Mouse (Mus musculus) heart, embryonic 14.5 days (tissue): ENCODE results near the gene Casz1. TPM values are rescaled to one million over a fixed set of nuclear protein-coding genes. Genes with fewer than 3 reads are reported as not detected.

Source experiments
- ATAC-seq: fragments of 200-750 bp; cut with Nextera tagmentation; 2 replicates; pipeline ENCODE4 v1.8.0; 2017; ENCODE audit warnings: low read depth, moderate TSS enrichment; ENCODE audit not compliant: insufficient number of reproducible peaks, insufficient read depth, low FRiP score
- H3K27ac ChIP-seq, 2 experiments: fragments of 200-500 bp in 1 of 2; fragments of 300-500 bp in 1 of 2; sonication (generic) in 1 of 2; replicated peaks in 1 of 2; 2 replicates each; pipeline ENCODE4 v1.5.1; 2012 to 2014; ENCODE audit warnings: low read depth in 2 of 2, low read length in 2 of 2, control low read depth in 1 of 2, mild to moderate bottlenecking in 1 of 2, mixed read lengths in 1 of 2; ENCODE audit not compliant: control insufficient read depth in 1 of 2, insufficient read depth in 1 of 2
- H3K27me3 ChIP-seq: fragments of 300-500 bp; sonication (generic); 2 replicates; pipeline ENCODE4 v1.6.1; 2014; ENCODE audit warnings: mild to moderate bottlenecking, low read length, control low read depth; ENCODE audit not compliant: control insufficient read depth, insufficient read depth
- H3K36me3 ChIP-seq: fragments of 300-500 bp; sonication (generic); 2 replicates; pipeline ENCODE4 v1.6.1; 2014; ENCODE audit warnings: mild to moderate bottlenecking, control low read depth, low read length, mixed read lengths; ENCODE audit not compliant: control insufficient read depth, insufficient read depth
- H3K4me1 ChIP-seq, 2 experiments: fragments of 200-500 bp in 1 of 2; fragments of 300-500 bp in 1 of 2; sonication (generic) in 1 of 2; 2 replicates each; pipeline ENCODE4 v1.6.1; 2012 to 2014; ENCODE audit warnings: low read length in 2 of 2, control low read depth in 1 of 2, mixed read lengths in 1 of 2; ENCODE audit not compliant: control insufficient read depth in 2 of 2, insufficient read depth in 2 of 2
- H3K4me2 ChIP-seq: fragments of 300-500 bp; sonication (generic); 2 replicates; pipeline ENCODE4 v1.6.1; 2014; ENCODE audit warnings: mild to moderate bottlenecking, low read length
- H3K4me3 ChIP-seq, 2 experiments: fragments of 200-500 bp in 1 of 2; fragments of 300-500 bp in 1 of 2; sonication (generic) in 1 of 2; 2 replicates each; pipeline ENCODE4 v1.5.1; 2012 to 2014; ENCODE audit warnings: low read length in 2 of 2, mild to moderate bottlenecking in 2 of 2, control low read depth in 1 of 2, low read depth in 1 of 2, moderate library complexity in 1 of 2; ENCODE audit not compliant: control insufficient read depth in 1 of 2, insufficient read depth in 1 of 2
- H3K9ac ChIP-seq: fragments of 300-500 bp; sonication (generic); 2 replicates; pipeline ENCODE4 v1.6.1; 2014; ENCODE audit warnings: mild to moderate bottlenecking, low read length
- H3K9me3 ChIP-seq: fragments of 300-500 bp; sonication (generic); 2 replicates; pipeline ENCODE4 v1.6.1; 2016; ENCODE audit warnings: low read length, control low read depth; ENCODE audit not compliant: control insufficient read depth
- WGBS: fragments of 180-500 bp; shearing (Covaris S2); extraction: QIAGEN DNeasy Blood & Tissue Kit; methylation state at CpG from one replicate; pipeline ENCODE4 v1.1.7; 2014; 5-methylcytosine and 5-hydroxymethylcytosine counted together
- polyA plus RNA-seq: library from polyadenylated mRNA; unstranded; fragments of >200 nt; fragmentation: Nextera tagmentation; extraction: Ambion mirVana; gene quantifications from 2 replicates; pipeline ENCODE4 v1.2.1, GENCODE M21; 2014

Gene Casz1
- polyA plus RNA-seq, 1 experiment from 2014 or later = 24.6 TPM

GRCm38 (mm10) chr4:148810706-148811105 is 6.5 kb downstream of the Casz1 start:
- H3K4me2 ChIP-seq = peak overlapping the region; percentile 42
- H3K4me1 ChIP-seq = peaks cover 31 to 87% of the 10 kb centered on the region in 2 experiments
- ATAC-seq = no peak

DNA sequence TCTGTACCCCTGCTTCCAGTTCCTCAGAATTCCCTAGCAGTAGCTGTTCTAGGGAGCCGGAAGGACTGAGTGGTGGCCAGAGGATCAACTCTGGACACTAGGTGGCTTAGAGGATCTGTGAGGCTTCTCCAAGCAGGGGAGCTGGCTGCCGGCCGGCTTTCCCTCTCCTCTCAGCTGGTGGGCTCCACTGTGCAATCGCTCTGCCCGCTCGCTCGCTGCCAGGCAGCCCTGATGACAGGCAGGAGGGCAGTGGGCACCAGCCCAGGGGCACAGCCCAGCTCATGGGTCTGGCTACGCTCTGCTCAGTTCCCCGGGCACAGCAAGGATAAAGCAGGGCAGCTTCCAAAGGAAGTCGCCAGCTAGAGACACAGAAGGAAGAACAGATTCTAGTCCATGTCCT is 7.7 kb downstream of the Casz1 start:
- Histone ChIP-seq H3K9ac (peak overlapping the region; percentile 21), H3K4me1 (peaks cover 37 to 94% of the 10 kb centered on the region in 2 experiments), H3K4me2 (peak overlapping the region; percentile 48), H3K9me3 (no peaks in the 10 kb centered on the region), H3K27ac (peak overlapping the region in 1 of 2 experiments; percentile 14; a peak in 1 of 4 replicates), H3K36me3 (no peaks in the 10 kb centered on the region), H3K27me3 (peaks cover 4% of the 10 kb centered on the region; the same call in 1 of the 2 replicates), H3K4me3 (peak overlapping the region in 1 of 2 experiments; percentile 17; a peak in 1 of 4 replicates)
- peak; percentile 48; the same call in 1 of the 2 replicates for ATAC-seq
- 10% methylated on average over 10 of the region's 10 CpGs for WGBS

More at GRCm38 (mm10) chr4:148810706-148811105, 6.5 kb downstream of the Casz1 start:
- H3K27me3 ChIP-seq = peaks cover 8% of the 10 kb centered on the region
- no peak overlapping the region for H3K4me3 ChIP-seq
- no peaks in the 10 kb centered on the region for H3K36me3 ChIP-seq
- WGBS = 52% methylated on average over 9 of the region's 9 CpGs
- H3K27ac ChIP-seq = peak overlapping the region; percentile 14 to 65; a peak in 3 of 4 replicates
- peak overlapping the region; percentile 64 for H3K9ac ChIP-seq
- H3K9me3 ChIP-seq = no peaks in the 10 kb centered on the region

GRCm38 (mm10) chr4:148813247-148813646 is 9.0 kb downstream of the Casz1 start:
- no peak overlapping the region for H3K4me2 ChIP-seq
- WGBS = 68% methylated on average over 6 of the region's 6 CpGs
- no peaks in the 10 kb centered on the region for H3K9me3 ChIP-seq
- no peak overlapping the region for H3K27ac ChIP-seq
- no peak overlapping the region for H3K4me3 ChIP-seq
- peaks cover 4% of the 10 kb centered on the region; the same call in 1 of the 2 replicates for H3K27me3 ChIP-seq
- H3K36me3 ChIP-seq = no peaks in the 10 kb centered on the region
- 0 out of 2 replicates have a peak overlapping the region, but pooled peaks have one; percentile 27 for H3K9ac ChIP-seq
- no peak for ATAC-seq
- H3K4me1 ChIP-seq = peaks cover 39 to 88% of the 10 kb centered on the region in 2 experiments

GRCm38 (mm10) chr4:148816556-148816955 is 12.3 kb downstream of the Casz1 start:
- Histone ChIP-seq H3K9ac (peak overlapping the region; percentile 47; the same call in 1 of the 2 replicates), H3K4me2 (no peak overlapping the region), H3K27ac (no peak overlapping the region), H3K4me3 (no peak overlapping the region), H3K36me3 (no peaks in the 10 kb centered on the region), H3K9me3 (no peaks in the 10 kb centered on the region), H3K4me1 (peaks cover 43 to 83% of the 10 kb centered on the region in 2 experiments), H3K27me3 (no peaks in the 10 kb centered on the region)
- WGBS = 23% methylated on average over 14 of the region's 14 CpGs
- ATAC-seq = no peak

GRCm38 (mm10) chr4:148818161-148818560 is 13.9 kb downstream of the Casz1 start:
- no peak for ATAC-seq
- no peak overlapping the region for H3K4me2 ChIP-seq
- 93% methylated on average over 12 of the region's 12 CpGs for WGBS
- no peaks in the 10 kb centered on the region for H3K27me3 ChIP-seq
- no peak overlapping the region for H3K9ac ChIP-seq
- peaks cover 41 to 75% of the 10 kb centered on the region in 2 experiments for H3K4me1 ChIP-seq
- no peak overlapping the region for H3K27ac ChIP-seq
- H3K9me3 ChIP-seq = no peaks in the 10 kb centered on the region
- no peak overlapping the region for H3K4me3 ChIP-seq
- no peaks in the 10 kb centered on the region for H3K36me3 ChIP-seq

DNA sequence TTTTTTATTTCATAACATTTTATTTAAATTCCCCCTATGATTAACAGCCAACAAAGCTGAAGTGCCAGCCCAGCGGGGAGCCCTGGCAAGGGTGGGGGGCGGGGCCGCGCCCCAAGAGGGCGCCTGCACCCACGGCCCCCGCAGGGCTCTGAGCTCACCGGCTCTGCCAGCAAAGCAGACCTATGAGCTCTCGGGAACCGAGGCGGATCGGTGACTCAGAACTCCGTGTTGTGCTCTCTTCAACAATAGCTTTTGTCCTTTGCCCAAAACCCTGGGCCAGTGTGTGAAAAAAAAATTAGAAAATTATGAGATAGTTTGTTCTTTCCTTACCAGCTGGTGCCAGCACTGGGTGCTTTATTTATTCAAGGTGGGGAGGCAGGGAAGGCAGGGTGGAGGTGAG is 15.9 kb downstream of the Casz1 start:
- H3K36me3 ChIP-seq = no peaks in the 10 kb centered on the region
- peak overlapping the region in 1 of 2 experiments; percentile 64; a peak in 2 of 4 replicates for H3K27ac ChIP-seq
- no peaks in the 10 kb centered on the region for H3K27me3 ChIP-seq
- H3K4me3 ChIP-seq = no peak overlapping the region
- 59% methylated on average over 13 of the region's 13 CpGs for WGBS
- ATAC-seq = no peak
- H3K9me3 ChIP-seq = no peaks in the 10 kb centered on the region
- no peak overlapping the region for H3K4me2 ChIP-seq
- H3K4me1 ChIP-seq = peaks cover 36 to 72% of the 10 kb centered on the region in 2 experiments
- peak overlapping the region; percentile 62; the same call in 1 of the 2 replicates for H3K9ac ChIP-seq

GRCm38 (mm10) chr4:148823281-148823680 is 19.1 kb downstream of the Casz1 start:
- 0 out of 4 replicates have a peak overlapping the region, but pooled peaks of 1 of the 2 experiments have one; percentile 19 for H3K27ac ChIP-seq
- no peak overlapping the region for H3K9ac ChIP-seq
- H3K4me3 ChIP-seq = no peak overlapping the region
- H3K4me2 ChIP-seq = no peak overlapping the region
- no peaks in the 10 kb centered on the region for H3K9me3 ChIP-seq
- no peak for ATAC-seq
- WGBS = 65% methylated on average over 8 of the region's 8 CpGs
- H3K27me3 ChIP-seq = no peaks in the 10 kb centered on the region
- H3K36me3 ChIP-seq = no peaks in the 10 kb centered on the region
- H3K4me1 ChIP-seq = peaks cover 40 to 64% of the 10 kb centered on the region in 2 experiments

DNA sequence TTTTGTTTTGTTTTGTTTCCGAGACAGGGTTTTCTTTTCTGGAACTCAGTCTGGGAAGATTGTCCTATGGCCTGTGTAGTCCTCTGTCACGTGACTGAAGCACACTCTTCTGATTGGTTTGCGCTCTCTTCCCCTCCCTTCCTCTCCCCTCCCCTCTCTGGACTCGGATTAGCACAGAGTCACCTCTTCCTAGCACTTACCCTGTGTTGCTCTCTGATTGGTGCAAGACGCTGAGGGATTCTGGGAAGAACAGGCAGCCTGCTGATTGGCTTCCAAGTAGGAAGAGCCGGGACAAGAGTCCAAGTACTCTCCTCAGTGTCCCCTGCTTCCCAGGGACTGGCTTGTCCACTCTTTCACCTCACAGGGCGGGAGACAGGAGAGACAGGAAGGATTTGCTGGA is 26.1 kb downstream of the Casz1 start:
- no peaks in the 10 kb centered on the region for H3K36me3 ChIP-seq
- no peak overlapping the region for H3K4me3 ChIP-seq
- 65% methylated on average over 7 of the region's 7 CpGs for WGBS
- H3K4me1 ChIP-seq = peaks cover 39 to 47% of the 10 kb centered on the region in 2 experiments
- no peak for ATAC-seq
- H3K27ac ChIP-seq = no peak overlapping the region
- no peaks in the 10 kb centered on the region for H3K27me3 ChIP-seq
- no peak overlapping the region for H3K9ac ChIP-seq
- H3K4me2 ChIP-seq = no peak overlapping the region
- no peaks in the 10 kb centered on the region for H3K9me3 ChIP-seq
